Mouse (Mus musculus) bone marrow, adult 2 months (tissue): ENCODE measurements at regions not wholly inside any gene's neighbourhood (a gene's known extent, or its start where the extent isn't known, plus 50 kb on each side); places are given as distances from the start of the nearest gene placed in this dataset.
A peak's percentile ranks its signal among the peaks of the same experiment; 100 is the strongest.

Source experiments
- H3K27ac ChIP-seq: fragments of 200-500 bp; 2 replicates; pipeline ENCODE4 v1.5.1; 2012; ENCODE audit warnings: low read depth, mild to moderate bottlenecking, control low read depth, inconsistent platforms, low read length; ENCODE audit not compliant: control insufficient read depth, poor library complexity, insufficient read depth
- H3K4me1 ChIP-seq: fragments of 200-500 bp; 2 replicates; pipeline ENCODE4 v1.6.1; 2011; ENCODE audit warnings: low read length; ENCODE audit not compliant: control insufficient read depth, insufficient read depth
- H3K4me3 ChIP-seq: fragments of 200-500 bp; replicated peaks from 2 replicates; pipeline ENCODE3; 2011; ENCODE audit warnings: mild to moderate bottlenecking, low read depth, low read length, control low read depth; ENCODE audit not compliant: control insufficient read depth
- CTCF ChIP-seq: fragments of 200-500 bp; IDR thresholded peaks from 2 replicates; pipeline ENCODE4 v1.5.1; 2011; ENCODE audit warnings: low read length, control low read depth; ENCODE audit not compliant: control insufficient read depth, insufficient read depth
- POLR2A ChIP-seq: fragments of 200-500 bp; IDR thresholded peaks from 2 replicates; pipeline ENCODE4 v1.6.1; 2011; ENCODE audit warnings: low read depth, mild to moderate bottlenecking, control low read depth, low read length, borderline replicate concordance; ENCODE audit not compliant: control insufficient read depth
- WGBS: fragments of 180-500 bp; shearing (Covaris S2); methylation state at CpG from one replicate; pipeline ENCODE4 v1.1.7; 2018; 5-methylcytosine and 5-hydroxymethylcytosine counted together

DNA sequence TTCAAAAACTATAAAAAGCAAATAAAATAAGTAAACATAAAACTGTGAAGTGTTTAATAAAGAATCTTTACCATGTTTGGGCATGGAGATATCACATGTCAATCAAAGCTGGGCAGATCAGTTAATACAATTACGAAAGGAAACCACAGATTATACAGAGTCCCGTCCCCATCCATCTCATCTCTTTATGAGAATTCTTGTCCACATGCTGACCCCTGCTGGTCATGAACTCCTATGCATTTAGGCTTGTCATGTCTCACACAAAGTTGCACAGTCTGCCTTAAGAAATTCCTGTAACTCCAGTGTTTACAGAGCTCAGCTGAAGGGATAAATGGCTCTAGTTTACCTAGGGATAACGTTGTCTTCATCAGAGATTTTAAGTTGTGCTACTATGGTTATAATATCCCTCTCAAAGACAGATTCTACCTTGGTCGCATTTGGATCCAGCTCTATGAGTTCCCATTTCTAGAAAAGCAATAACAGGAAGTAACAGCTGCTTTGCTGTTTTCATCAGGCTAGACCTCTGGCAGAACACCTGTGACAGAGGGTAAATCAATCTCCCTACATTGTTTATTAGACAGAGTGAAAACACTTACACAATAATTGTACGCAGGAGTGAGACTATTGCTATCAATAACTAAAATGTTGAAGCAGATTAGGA is 1065.9 kb upstream of the Zfp386 start:
- Histone ChIP-seq H3K4me3 (no peak overlapping the region), H3K4me1 (no peaks in the 10 kb centered on the region), H3K27ac (no peak overlapping the region)
- 0 out of 2 replicates have a peak, but pooled peaks have one; percentile 5 for TF ChIP-seq CTCF
- no peak for TF ChIP-seq POLR2A
- 29% methylated on average over 5 of the region's 5 CpGs for WGBS

GRCm38 (mm10) chr12:114990916-114991315 is 1056.6 kb upstream of the Zfp386 start:
- TF ChIP-seq CTCF = no peak
- TF ChIP-seq POLR2A = no peak
- H3K27ac ChIP-seq = no peak overlapping the region
- no peaks in the 10 kb centered on the region; the same call in 1 of the 2 replicates for H3K4me1 ChIP-seq
- WGBS = 8% methylated on average over 1 of the region's 1 CpGs
- no peak overlapping the region for H3K4me3 ChIP-seq

DNA sequence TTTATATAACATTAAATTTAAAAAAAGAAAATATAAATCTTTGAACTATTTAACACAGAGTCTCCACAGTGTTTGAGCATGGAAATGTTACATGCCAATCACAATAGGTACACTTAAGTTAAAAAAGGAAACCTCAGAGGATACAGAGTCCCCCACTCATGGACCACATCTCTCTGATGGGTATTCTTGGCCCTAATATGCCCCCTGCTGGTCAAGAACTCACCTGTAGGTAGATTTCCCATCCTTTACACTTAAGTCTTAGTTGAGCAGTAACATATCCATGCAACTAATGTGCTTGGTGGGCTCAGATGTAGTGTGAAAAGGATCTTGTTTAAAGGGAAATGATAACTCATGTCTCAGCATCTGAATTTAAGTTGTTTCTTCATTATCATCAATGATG is 1050.7 kb upstream of the Zfp386 start:
- Histone ChIP-seq H3K4me3 (no peak overlapping the region), H3K4me1 (no peaks in the 10 kb centered on the region), H3K27ac (no peak overlapping the region)
- no peak for TF ChIP-seq CTCF
- TF ChIP-seq POLR2A = no peak

DNA sequence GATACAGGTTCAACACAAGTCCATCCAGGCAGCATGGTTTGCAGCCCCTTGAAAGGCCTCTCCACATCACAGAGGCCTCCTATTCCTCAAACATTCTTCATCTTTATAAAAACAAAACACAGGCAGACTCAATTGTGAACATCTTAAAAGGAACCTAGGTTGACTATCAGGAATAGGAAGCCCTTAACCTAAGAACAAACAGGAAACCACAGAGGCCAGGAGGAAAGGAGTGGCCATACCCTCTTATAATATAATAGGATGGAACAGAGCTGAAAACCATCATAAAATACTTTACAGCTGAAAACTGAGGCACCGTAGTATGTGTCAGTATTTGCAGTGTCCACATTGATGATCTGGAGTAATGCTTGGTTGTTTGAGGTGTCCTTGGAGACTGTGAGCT is 1044.4 kb upstream of the Zfp386 start:
- Histone ChIP-seq H3K4me3 (no peak overlapping the region), H3K4me1 (peaks cover 1% of the 10 kb centered on the region; the same call in 1 of the 2 replicates), H3K27ac (no peak overlapping the region)
- TF ChIP-seq POLR2A = no peak
- no peak for TF ChIP-seq CTCF
- 25% methylated on average over 1 of the region's 1 CpGs for WGBS

DNA sequence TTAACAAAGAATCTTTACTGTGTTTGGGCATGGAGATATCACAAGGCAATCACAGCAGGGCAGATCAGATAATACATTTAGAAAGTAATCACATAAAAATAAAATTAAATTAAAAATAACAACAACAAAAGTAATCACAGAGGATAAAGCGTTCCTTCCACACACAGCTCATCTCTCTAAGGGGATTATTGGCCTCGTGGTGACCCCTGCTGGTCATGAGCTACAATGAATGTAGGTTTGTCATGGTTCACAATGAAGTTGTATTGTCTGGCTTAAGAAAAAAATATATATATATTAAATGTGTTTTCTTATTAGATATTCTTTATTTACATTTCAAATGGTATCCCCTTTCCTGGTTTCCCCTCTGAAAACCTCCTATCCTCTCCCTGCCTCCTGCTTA is 1039.1 kb upstream of the Zfp386 start:
- no peak for TF ChIP-seq POLR2A
- TF ChIP-seq CTCF = no peak
- Histone ChIP-seq H3K4me3 (no peak overlapping the region), H3K4me1 (peaks cover under 1% of the 10 kb centered on the region; the same call in 1 of the 2 replicates), H3K27ac (no peak overlapping the region)
- WGBS = 32% methylated on average over 2 of the region's 2 CpGs

DNA sequence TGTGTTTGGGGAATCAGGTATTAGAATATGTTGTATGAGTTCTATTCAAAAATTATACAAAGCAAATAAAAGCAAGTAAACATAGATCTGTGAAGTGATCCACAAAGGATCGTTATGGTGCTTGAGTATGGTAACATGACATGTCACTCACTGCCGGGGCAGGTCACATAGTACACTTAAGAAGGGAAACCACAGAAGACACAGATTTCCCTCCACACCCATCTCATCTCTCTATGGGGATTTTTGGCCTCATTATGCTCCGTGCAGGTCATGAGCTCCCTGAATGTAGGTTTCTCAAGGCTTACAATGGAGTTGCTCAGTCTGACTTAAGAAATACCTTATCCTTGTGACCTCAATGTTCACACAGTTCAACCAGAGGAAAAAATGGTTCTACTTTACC is 1034.8 kb upstream of the Zfp386 start:
- WGBS = 28% methylated on average over 3 of the region's 3 CpGs
- Histone ChIP-seq H3K4me1 (no peaks in the 10 kb centered on the region), H3K4me3 (no peak overlapping the region), H3K27ac (no peak overlapping the region)
- TF ChIP-seq CTCF (no peak), POLR2A (no peak)

DNA sequence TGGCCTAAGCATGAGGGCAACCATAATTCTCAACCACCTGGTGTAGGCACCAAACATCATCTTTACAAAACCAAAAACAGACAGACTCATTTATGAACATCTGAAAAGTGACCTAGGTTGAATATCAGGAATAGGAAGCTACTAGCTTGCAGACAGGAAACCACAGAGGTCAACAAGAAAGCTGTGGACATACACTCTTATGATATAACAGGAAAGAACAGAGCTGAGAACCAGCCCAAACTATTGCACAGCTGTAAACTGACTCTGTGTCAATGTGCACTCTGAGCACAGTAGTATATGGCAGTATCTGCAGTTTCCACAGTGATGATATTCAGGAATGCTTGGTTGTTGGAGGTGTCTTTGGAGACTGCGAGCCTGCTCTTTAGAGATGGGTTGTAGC is 1023.8 kb upstream of the Zfp386 start:
- H3K4me1 ChIP-seq = peaks cover 2% of the 10 kb centered on the region; the same call in 1 of the 2 replicates
- peak overlapping the region; percentile 88 for H3K27ac ChIP-seq
- WGBS = 42% methylated on average over 1 of the region's 1 CpGs
- peak overlapping the region; percentile 35 for H3K4me3 ChIP-seq
- no peak for TF ChIP-seq CTCF
- no peak for TF ChIP-seq POLR2A

- peak overlapping the region; percentile 37; the same call in 1 of the 2 replicates for H3K27ac ChIP-seq
- 39% methylated on average over 3 of the region's 3 CpGs for WGBS
- no peak for TF ChIP-seq POLR2A
- TF ChIP-seq CTCF = no peak
- no peak overlapping the region for H3K4me3 ChIP-seq
- H3K4me1 ChIP-seq = no peaks in the 10 kb centered on the region
Observed at GRCm38 (mm10) chr12:115034438-115035129, 1012.9 kb upstream of the Zfp386 start.
